Mouse (Mus musculus) layer of hippocampus, postnatal 10 days (tissue): ENCODE measurements around the gene Gm20388. TPM values are rescaled to one million over a fixed set of nuclear protein-coding genes. Genes with fewer than 3 reads are reported as not detected.
"Not testable (repeated sequence)": the region's sequence is repeated elsewhere in the genome, so short reads cannot be mapped to it uniquely, and the experiment has no call there.

Experiments used
- DNase-seq, 2 experiments: peaks; one replicate each; pipeline ENCODE4 v3.0.0; 2021; ENCODE audit warnings: low spot score in 2 of 2
- total RNA-seq, 2 experiments: library from RNA; stranded (reverse); gene quantifications; 2 replicates each; pipeline ENCODE4 v1.2.3; 2021

The Gm20388 gene
- total RNA-seq, 2 experiments from 2014 or later: not detected

DNA sequence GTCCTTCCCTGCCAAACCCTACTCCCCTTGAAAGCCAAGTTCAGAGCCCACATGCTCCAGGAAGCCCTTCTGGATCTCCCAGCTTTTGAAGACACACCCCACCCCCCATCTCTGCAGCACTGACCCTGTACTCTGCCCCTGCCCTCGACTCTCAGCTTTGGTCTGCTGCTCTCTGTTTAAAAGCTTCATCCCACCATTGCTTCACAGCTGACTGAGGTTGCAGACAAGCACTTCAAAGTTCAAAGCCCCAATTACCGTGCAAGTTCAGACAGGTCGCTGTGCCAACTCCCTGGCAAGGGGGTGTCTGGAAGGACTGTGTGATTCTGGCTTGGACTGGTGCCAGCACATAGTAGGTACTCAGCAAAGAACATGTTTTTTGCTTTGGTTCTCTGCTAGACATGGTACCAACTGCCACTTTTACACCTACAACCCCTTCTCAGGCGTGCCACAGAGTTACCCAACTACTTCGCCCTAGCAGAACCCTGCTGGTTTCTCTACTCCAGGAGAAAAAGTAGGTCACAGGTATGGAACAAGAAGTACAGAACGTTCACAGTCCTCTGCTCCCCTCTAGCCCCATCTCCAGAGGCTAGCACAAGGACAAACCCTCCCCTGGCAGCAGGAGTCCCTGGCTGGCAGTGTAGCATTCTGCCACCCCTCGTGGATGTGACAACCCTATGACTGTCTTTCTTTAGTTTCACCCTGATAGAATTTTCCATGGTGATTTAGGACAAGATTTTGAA lies 440.9 kb downstream of the Gm20388 start:
- no peak for DNase-seq

DNA sequence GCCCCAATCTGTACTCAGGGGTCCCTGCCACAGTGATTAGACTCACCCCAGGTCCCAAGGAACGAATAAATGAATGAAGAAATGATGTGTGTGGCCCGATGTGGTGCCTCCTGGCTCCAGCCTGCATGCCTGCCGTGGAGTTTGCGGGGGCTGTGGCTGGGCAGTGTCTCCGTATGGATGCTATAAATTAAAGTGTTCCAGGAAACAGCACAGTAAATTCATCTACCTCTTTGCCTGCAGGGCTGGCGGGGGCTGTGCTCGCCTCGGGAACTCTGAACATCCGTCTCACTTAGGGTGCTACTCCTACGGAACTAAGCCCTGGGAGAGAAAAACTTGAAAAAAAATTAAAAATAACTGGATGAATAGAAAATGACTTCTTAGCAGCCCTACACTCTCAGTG lies 441.5 kb downstream of the Gm20388 start:
- no peak for DNase-seq

DNA sequence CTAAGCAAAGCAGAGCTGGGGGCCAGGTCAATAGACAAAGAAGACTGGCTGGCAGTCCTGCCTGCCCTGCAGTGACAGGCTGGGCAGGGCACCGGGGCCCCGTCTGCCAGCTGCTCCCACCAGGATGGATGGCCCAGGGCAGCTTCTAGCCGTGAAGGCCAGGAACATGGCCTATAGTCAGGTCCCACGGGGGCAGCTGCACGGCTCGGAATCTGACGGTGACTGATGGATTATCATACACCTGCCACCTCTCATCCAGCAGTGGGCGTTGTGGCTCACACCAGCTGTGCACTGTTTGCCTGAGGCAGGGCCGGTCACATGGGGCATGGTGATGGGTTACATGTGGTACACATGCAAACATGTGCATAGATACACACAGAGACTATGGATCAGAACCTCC lies 445.4 kb downstream of the Gm20388 start:
- DNase-seq: no peak

DNA sequence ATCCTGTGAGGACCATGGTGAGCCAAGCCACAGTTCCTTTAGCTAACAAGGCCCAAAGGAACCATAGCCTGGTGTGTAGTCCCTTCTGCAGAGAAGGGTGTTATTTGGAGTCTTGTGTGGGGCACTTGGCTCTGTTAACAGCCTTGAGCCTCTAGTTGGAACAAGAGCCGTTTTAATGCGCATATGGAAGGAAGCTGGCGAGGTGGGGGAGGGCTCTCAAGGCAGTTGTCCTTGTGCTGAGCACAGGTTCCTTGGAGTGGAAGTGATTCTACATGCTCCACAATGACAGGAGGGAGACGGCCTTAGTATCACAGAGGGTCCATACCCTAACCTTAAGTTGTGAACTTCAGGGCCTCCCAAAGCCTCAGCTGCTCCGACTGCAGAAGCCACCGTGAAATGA lies 446.9 kb downstream of the Gm20388 start:
- DNase-seq: no peak

DNA sequence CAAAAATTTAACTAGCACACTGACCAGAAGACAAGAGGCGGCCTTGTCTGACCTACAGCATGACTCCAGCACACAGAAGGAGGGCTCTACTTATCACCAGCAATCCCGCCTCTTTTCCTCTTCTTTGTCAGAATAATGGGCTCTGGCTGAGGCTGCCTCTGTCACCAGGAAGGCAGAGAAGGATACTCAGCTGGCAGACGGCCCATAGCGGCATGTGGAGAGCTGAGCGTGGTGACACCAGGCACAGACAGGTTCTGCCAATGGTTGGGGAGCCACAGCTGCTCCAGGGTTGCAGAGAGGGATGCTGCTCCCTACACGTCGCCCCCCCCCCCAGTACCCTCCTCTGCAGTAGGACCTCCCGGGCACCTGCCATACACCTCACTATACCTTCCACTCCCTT lies 450.7 kb downstream of the Gm20388 start:
- DNase-seq: peak; percentile 57 to 64

DNA sequence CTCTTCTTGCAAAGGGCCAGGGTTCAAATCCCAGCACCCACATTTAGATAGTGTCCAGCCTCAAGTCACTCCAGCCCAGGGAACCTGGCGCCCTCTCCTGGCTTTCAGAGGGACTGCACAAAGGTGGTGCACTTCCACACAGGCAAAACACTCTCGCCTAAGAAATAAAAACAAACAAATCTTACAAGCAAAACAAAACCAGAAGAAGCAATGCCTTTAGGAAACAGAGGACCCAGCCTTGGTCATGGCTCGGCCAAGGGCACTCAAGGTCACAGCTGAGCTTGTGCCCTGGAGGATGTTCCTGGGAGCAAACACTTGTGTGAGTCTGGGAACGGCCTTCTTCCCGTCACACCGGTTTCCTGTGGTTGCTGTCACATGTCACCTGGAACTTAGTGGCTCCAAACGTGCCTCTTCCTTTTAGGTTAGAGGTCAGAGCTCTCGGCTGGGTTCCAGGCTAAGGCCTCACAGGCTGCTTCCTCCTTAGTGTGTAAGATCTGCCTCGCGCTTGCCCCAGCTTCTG lies 453.0 kb downstream of the Gm20388 start:
- DNase-seq: no peak

DNA sequence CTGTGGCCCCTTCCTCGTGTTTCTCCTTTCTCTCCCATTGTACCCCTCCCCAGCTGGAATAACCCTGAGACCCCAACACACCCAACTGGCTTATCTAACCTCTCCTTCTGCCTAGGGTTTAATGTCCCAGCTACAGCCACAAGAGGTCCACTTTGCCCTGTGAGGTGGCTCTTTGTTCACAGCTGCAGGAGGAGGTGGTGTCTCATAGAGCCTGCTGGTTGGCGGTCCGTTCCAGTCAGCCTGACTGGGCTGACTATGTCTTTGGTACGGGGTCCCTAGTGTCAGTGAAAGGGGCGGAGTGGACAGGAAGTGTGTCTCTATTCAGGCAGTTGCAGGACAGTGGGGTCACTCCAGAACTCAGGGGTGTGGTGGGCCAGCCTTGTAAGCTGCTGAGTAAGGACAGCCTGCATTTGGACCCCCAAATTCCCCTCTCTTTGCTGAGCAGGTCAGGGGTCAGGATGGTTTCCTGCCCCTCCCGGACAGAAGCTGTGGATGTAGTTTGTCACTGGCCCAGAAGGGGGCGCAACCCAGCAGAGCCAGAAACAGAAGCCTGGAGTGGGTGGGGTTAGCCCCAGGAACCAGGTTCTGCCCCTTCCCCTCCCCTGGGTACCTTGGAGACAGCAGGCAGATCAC lies 453.6 kb downstream of the Gm20388 start:
- no peak for DNase-seq

DNA sequence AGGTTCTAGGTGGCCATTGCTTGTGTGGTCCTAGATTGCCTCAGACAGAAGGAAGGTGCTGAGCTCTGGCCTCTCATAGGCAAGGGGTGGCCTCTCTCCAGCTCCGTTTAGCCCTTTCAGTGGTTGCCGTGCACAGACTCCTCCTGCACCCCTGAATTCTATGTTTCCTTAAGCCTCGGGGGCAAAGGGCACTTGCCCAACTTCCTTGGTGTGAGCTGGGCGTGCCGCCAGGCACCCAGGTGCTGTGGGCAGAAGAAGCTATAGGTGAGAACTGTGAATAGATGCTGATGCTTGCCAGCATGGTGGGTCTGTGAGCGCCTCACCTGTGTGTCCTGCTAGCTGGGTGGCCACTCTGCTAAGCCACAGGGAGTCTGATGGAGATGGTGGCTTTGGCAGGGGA lies 456.2 kb downstream of the Gm20388 start:
- DNase-seq: no peak

DNA sequence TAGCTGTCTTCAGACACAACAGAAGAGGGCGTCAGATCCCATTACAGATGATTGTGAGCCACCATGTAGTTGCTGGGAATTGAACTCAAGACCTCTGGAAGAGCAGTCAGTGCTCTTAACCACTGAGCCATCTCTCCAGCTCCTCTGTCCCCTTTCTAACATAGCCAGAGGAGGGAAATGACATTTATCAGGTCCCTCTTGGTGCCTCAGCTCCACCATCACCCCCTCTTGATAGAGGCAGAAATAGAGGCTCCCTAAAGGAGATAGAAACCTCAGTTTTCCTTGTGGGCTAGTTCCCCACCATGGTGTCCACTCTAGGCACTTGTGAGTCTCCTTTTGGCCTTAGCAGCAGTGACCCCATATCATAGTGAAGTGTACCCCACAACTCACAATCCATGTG lies 457.6 kb downstream of the Gm20388 start:
- not testable (repeated sequence) for DNase-seq

DNA sequence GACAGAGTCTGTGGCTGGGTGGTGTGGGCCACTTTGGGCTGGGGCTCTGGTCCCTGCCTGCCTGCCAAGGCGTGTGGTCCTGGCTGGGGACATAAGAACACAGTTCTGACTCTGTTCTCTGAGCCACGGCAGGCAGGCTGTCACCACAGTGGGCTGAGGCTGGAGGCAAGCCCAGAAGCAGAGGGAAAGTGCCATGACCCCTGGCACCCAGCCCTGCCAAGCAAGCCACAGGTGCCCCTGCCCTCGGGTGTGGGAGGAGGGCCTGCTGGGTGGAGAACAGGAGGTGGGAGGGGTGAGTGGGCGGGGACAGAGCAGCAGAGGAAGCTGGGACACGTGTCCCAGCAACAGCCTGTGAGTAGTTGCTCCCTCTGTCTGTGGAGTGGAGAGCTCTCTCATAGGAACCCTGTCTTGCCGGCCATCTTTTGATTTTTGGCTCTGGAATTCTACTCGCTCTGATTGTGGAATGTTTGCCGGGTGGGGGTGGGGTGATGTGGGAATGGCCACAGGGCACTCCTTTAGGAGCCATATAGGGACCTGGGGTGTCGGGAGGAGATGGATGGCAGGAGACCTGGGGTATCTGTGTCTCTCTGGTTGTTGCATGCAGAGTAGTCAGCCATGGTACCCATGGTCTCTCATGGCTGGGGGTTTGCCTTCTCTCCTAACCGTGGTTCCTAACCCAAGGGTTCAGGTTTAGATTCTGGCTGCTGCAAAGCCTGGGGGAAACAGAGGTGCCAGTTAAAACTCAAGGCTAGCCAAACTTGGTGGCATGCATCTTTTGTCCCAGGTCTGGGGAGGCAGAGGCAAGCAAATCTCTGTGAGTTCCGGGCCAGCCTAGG lies 458.4 kb downstream of the Gm20388 start:
- peak; percentile 87 to 90 for DNase-seq

DNA sequence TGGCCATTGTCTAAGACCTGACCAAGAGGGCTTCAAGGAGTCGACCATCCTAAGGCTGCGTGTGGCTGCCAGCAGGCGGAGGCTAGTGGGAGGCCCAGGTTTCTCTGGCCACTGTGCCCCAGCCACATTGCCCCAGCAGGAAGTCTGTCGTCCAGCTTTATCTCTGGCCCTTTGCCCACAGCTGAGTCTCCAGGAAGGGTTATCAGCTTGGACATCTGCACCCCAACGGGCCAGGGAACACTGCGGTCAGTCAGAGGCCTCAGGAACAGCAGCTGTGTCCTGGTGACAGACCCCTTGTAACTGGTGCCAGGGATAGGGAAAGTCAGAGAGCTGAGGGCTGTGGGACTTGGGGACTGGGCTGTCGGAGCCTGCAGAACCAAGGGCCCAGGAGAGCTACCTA lies 459.3 kb downstream of the Gm20388 start:
- DNase-seq: no peak

DNA sequence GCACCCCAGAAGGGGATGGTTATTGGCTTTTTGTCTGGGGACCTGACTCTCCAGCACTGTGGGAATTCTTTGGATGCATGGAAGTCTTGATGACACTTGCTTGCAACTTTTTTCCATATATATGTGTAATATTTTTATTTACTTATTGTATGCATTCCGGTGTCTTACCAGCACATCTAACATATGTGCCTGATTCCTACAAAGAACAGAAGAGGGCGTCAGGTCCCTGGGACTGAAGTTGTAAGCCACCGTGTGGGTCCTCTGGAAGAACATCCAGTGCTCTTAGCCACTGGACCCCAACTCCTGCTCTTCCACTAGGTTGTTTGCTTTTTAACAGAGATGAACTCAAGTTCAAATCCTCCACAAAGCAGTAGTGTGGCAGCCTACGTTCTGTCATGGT lies 459.8 kb downstream of the Gm20388 start:
- no peak for DNase-seq

DNA sequence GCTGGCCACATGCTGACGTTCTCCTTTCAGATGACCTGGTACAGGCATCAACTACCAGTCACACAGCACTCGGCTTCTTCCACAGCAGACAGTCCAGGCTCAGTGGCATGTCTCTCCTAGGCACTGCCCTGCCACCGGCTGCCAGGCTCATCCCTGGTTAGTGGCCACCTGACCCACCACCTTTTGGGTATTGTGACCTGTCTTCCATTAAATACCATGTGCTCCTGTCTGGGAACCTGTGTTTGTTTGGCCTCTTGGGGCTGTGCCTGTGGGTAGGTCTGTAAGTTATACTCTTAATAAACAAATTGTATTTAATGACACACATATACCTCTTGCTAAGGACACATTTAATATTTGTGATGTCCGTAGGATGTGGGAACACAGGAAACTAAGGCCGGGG lies 460.5 kb downstream of the Gm20388 start:
- no peak for DNase-seq

DNA sequence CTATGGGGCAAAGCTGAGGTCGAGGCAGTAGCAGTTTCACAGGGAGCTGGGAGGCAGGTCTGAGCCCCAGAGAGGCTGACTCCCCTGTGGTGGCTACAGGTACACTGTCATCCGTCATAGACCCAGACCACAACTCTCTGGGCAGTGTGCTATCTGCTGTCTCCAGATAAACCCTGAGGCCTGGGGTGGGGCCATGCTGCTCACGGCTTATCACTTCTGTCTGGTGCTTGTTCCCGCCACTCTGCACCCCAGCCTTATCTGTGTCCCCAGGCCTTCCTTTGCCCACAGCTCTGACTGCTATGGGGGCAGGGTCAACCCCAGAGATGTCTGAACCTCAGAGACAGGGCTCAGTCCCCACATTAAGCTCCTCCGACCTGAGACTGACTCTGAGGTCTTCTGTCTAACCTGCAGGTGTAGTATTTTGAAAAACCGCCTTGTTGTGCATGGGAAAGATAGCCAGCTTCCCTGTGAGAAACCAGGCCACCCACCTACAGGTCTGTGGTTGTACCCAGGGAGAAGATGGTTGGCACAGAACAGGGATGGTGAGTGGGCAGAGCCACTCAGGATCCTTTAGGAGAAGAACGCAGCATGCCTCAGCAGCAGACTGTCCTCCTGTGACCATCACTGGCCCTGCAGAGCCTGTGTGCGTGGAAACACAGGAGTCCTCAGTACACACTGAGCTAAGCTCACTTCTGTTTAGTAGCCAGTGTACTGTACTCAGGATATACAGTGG lies 461.2 kb downstream of the Gm20388 start:
- DNase-seq: no peak

DNA sequence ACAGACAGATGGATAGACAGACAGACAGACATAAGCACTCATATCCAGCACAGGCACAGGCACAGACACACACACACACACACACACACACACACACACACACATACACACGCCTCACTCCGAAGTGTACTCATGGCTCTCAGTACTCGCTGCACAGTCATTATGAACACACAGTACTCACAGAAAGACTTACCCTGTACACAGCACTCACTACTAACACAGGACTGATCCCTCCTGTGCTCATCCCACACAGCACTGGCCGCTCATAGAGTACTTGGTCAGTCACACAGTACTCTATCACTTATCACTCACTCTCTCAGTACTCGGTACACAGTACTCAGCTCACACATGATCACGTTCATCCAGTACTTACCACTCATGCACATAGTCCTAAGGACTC lies 462.0 kb downstream of the Gm20388 start:
- no peak for DNase-seq

DNA sequence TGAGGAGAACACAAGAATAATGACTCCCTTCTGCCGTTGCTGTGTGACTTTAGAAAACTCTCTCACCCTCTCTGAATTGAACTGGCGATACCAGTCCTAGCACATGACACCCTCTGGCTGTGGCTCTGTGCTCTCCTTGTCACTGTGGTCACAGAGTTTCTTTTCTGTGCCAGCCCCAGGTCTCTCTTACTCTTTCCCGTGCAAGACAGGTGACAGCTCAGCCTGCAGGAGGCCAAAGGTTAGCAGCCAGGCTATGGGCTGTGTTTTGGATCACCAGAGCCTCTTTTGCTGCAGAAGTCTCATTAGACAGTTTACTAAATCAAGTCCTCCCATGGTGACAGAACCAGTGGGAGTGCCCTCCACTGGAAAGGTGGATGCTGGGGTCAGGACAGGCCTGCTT lies 463.0 kb downstream of the Gm20388 start:
- DNase-seq: no peak

DNA sequence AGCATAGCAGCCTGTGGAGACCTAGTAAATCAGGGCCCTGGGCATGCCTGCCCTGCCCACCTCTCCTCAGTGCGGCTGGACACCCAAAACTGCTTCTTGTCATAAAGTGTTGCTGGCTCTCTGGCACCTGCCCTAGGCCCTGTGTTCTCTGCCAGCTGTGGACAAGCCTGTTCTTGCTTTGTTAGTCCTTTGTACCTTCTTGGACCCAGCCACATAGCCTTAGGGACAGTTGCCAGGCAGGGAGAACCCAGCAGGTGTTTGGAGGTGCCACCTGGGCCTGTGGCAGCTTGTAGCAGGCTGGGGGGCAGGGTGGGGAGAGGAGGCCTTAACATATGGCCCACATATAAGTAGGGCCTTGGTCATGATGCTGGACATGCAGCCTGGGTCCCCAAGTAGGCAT lies 463.4 kb downstream of the Gm20388 start:
- no peak for DNase-seq

DNA sequence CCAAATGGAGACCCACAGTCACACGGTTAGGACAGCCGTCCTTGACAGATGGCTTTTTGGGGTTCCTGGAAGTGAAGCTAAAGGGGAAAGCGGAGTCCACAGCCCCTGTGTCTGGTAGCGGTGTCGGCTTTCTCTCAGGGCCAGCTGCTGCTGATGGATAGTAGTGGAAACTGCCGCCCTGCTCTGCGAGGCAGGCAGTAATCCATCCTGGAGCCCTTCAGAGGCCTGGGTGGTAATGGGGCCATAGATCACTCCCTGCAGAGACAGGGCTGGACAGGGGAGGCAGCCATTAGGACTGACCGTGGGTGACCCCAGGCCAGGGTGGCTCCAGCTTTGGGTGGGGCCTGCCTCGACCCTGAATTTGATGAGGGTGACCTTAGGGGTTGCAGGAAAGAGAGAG lies 463.9 kb downstream of the Gm20388 start:
- DNase-seq: no peak

DNA sequence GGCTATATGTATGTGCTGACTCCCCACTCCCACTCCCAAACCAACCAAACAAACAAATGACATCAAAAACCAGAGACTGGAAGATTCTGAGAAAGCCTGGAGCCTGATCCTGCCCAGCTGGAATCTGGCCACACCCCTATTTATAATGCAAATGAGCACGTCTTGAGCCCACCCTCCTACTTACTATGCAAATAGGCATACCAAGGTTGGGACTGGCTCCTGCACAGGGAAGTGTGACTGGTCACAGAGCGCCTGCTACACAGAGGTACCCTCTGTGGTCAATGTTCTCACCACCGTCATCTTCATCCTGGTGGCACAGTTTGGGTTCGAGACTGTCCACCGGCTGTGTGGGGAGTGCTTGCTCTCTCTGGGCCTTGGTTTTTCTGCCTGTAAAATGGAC lies 464.5 kb downstream of the Gm20388 start:
- DNase-seq: no peak

DNA sequence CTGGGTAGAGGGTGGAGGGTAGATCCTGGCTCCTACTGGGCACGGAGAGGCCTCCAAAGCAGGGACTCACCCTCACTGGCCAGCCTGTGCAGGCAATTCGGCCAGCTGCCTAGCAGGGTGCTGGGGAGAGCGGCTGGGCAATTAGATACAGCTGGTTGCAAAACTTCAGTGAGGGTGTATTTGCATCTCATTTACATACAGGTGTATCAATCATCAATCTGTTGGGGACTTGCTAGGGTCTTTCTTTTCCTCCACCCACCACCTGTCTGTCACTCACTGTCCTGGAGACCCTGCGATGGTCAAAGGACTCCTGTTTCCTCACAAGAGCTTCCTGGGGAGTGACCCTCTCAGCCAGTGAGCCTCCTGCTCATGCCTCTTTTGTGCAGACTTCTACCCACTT lies 465.6 kb downstream of the Gm20388 start:
- DNase-seq: no peak
